Mouse (Mus musculus) limb, embryonic 11.5 days (tissue): ENCODE results near the gene Ptprcap. TPM values are rescaled to one million over a fixed set of nuclear protein-coding genes. Genes with fewer than 3 reads are reported as not detected.

Source experiments
- ATAC-seq: fragments of 200-750 bp; cut with Nextera tagmentation; 2 replicates; pipeline ENCODE4 v1.8.0; 2017; ENCODE audit warnings: low read depth; ENCODE audit not compliant: insufficient number of reproducible peaks, low FRiP score, low TSS enrichment
- DNase-seq: peaks from one replicate; pipeline ENCODE4 v3.0.0-alpha.2; 2015; ENCODE audit warnings: low spot score
- H3K27ac ChIP-seq: fragments of 300-500 bp; sonication (generic); replicated peaks from 2 replicates; pipeline ENCODE4 v1.5.1; 2014; ENCODE audit warnings: low read depth, mild to moderate bottlenecking, low read length
- H3K27me3 ChIP-seq: fragments of 300-500 bp; sonication (generic); 2 replicates; pipeline ENCODE4 v1.6.1; 2014; ENCODE audit warnings: mild to moderate bottlenecking, low read length, mixed read lengths; ENCODE audit not compliant: control insufficient read depth, insufficient read depth
- H3K36me3 ChIP-seq: fragments of 300-500 bp; sonication (generic); 2 replicates; pipeline ENCODE4 v1.6.1; 2014; ENCODE audit warnings: mild to moderate bottlenecking, low read length, moderate library complexity, mixed read lengths; ENCODE audit not compliant: control insufficient read depth, insufficient read depth
- H3K4me1 ChIP-seq: fragments of 300-500 bp; sonication (generic); 2 replicates; pipeline ENCODE4 v1.6.1; 2014; ENCODE audit warnings: low read length, mixed read lengths; ENCODE audit not compliant: control insufficient read depth, insufficient read depth
- H3K4me2 ChIP-seq: fragments of 300-500 bp; sonication (generic); 2 replicates; pipeline ENCODE4 v1.6.1; 2014; ENCODE audit warnings: low read depth, mild to moderate bottlenecking, moderate library complexity; ENCODE audit not compliant: severe bottlenecking
- H3K4me3 ChIP-seq: fragments of 300-500 bp; sonication (generic); 2 replicates; pipeline ENCODE4 v1.5.1; 2014; ENCODE audit warnings: low read depth, low read length
- H3K9ac ChIP-seq: fragments of 300-500 bp; sonication (generic); 2 replicates; pipeline ENCODE4 v1.6.1; 2014; ENCODE audit warnings: mild to moderate bottlenecking, low read length
- H3K9me3 ChIP-seq: fragments of 300-500 bp; sonication (generic); 2 replicates; pipeline ENCODE4 v1.6.1; 2016; ENCODE audit warnings: low read length; ENCODE audit not compliant: control insufficient read depth
- WGBS: fragments of 180-500 bp; shearing (Covaris S2); extraction: QIAGEN DNeasy Blood & Tissue Kit; methylation state at CpG from one replicate; pipeline ENCODE4 v1.1.7; 2014; 5-methylcytosine and 5-hydroxymethylcytosine counted together
- polyA plus RNA-seq: library from polyadenylated mRNA; unstranded; fragments of >200 nt; fragmentation: Nextera tagmentation; extraction: Ambion mirVana; gene quantifications from 2 replicates; pipeline ENCODE4 v1.2.1, GENCODE M21; 2014

Ptprcap gene
- polyA plus RNA-seq, 1 experiment from 2014 or later: 1.5 TPM

DNA sequence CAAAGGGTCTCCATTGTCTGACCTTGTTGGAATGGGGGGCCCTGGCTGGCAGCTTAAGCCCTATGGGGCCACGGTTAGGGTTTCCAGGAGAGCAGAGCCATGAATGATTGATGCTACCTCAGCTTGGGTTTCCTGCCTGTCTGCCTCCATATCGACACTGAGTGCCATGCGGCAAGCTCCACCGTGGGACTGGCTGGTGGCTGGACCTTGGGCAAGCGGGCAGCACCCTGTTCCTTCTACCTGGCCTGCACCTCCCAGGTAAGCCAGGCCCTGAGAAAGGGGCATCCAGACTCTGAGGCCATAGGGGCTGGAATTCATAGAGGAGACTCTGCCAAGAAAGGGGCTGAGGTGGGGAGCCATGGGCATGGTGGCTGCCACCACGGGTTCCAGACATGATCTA, 13.3 kb upstream of the Ptprcap start:
- Histone ChIP-seq H3K27me3 (no peaks in the 10 kb centered on the region), H3K36me3 (no peaks in the 10 kb centered on the region), H3K9me3 (no peaks in the 10 kb centered on the region), H3K27ac (no peak overlapping the region), H3K4me1 (no peaks in the 10 kb centered on the region), H3K4me2 (no peak overlapping the region), H3K9ac (no peak overlapping the region), H3K4me3 (no peak overlapping the region)
- ATAC-seq (no peak), DNase-seq (no peak)
- 82% methylated on average over 6 of the region's 6 CpGs for WGBS

DNA sequence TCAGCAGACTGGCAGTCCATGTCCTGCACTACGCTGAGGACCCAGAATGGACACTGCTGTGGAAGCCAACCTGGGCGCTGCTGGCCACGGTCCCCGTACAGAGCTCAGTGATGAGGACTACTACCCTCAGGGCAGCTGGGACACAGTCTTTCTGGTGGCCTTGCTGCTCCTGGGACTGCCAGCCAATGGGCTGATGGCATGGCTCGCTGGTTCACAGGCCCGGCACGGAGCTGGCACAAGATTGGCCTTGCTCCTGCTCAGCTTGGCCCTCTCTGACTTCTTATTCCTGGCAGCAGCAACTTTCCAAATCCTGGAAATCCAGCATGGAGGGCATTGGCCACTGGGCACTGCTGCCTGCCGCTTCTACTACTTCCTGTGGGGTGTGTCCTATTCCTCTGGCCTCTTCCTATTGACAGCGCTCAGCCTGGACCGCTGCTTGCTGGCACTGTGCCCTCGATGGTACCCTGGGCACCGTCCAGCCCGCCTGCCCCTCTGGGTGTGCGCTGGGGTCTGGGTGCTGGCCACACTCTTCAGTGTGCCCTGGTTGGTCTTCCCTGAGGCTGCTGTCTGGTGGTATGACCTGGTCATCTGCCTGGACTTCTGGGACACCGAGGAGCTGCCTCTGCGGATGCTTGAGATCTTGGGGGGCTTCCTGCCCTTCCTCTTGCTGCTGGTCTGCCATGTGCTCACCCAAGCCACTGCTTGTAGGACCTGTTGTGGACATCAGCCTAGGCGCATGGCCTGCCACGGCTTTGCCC, 10.8 kb upstream of the Ptprcap start:
- ATAC-seq (no peak), DNase-seq (no peak)
- Histone ChIP-seq H3K36me3 (no peaks in the 10 kb centered on the region), H3K9ac (no peak overlapping the region), H3K4me3 (no peak overlapping the region), H3K9me3 (no peaks in the 10 kb centered on the region), H3K4me1 (0 out of 2 replicates have a peak, but pooled peaks cover under 1% of the 10 kb centered on the region), H3K4me2 (no peak overlapping the region), H3K27me3 (no peaks in the 10 kb centered on the region), H3K27ac (no peak overlapping the region)
- 91% methylated on average over 18 of the region's 18 CpGs for WGBS

DNA sequence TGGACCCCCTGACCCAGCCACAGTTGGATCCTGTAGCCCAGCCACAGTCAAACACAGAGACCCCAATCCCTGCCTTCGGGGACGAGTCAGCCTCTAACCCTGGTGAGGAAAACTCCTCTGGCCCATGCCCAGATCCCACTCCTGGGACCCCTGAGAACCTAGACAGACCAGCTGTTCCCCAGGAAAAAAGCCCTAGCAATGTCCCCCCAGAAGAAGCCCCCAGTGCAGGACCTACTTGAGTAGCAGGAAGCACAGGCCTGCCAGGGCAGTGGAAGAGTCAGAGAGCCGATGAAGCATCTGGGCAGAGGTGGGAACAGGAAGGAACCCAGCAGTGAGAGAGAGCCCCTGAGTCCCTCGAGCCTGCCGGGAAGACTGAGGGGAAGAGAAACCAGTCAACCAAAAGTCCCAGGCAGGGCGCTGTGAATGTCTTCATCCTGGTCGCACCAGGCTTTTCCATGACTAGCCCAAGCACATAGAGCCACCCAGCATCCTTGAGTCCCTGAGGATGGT, 9.6 kb upstream of the Ptprcap start, which contains the start of gene Cabp4:
TSS of gene Cabp4 (minus strand) at position 275 of the 510 bp plus-strand sequence.
- no peak within 1 kb of the TSS for H3K4me2 ChIP-seq
- H3K9me3 ChIP-seq: no peaks in the 10 kb centered on the region
- no peak within 1 kb of the TSS for H3K27ac ChIP-seq
- DNase-seq: no peak
- no peaks in the 10 kb centered on the region for H3K36me3 ChIP-seq
- no peak for ATAC-seq
- peaks cover 7% of the 10 kb centered on the region for H3K4me1 ChIP-seq
- WGBS: 87% methylated on average over 7 of the region's 7 CpGs
- H3K4me3 ChIP-seq: no peak within 1 kb of the TSS
- H3K9ac ChIP-seq: no peak within 1 kb of the TSS
- no peaks in the 10 kb centered on the region for H3K27me3 ChIP-seq

DNA sequence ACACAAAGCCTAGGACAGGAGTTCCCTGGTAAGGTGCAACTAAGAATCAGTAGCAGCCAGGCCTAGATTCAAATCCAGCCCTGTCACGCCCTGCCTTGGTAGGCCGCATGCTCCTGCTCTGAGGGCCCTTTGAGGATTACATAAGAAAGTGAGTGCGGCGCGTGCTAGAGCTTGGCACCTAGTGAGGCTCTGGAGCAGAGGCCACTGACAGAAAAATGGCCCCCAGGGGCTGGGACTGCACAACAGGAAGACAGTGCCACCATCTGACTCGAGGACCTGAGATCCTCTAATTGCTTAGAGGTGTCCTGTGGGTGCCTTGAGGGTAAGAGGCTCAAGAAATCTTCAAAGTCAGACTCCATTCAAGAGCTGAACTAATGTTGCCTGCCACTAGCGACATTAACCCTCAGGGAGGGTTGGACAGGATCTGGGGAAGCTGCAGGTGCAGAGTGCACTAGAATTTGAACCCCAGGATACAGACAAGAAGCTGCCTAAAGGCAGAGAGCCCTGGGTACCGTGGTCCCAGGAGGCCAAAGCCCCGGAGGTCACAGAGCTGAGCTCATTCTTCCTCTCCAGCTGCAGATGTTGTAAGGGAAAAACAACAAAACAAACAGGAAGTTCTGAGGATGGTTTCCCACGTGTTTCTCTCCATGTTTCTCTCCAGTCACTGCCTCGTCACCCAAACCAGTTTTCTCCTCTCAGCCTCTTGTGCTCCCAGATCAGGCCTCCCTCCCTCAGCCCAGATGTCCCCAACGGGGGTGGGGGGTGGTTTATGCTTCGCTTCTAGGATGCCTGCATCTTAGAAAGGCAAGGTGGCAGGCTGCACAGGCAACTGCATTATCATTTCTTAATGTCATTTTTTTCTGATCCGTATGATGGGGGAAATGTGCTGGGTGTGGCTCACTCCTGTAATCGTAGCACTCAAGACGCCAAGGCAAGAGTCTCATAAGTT, 8.6 kb upstream of the Ptprcap start:
- 85% methylated on average over 16 of the region's 16 CpGs for WGBS
- Histone ChIP-seq H3K4me1 (peaks cover 15% of the 10 kb centered on the region), H3K27ac (no peak overlapping the region), H3K36me3 (no peaks in the 10 kb centered on the region), H3K9ac (no peak overlapping the region), H3K4me2 (no peak overlapping the region), H3K4me3 (no peak overlapping the region), H3K9me3 (no peaks in the 10 kb centered on the region), H3K27me3 (no peaks in the 10 kb centered on the region)
- DNase-seq: no peak
- no peak for ATAC-seq

DNA sequence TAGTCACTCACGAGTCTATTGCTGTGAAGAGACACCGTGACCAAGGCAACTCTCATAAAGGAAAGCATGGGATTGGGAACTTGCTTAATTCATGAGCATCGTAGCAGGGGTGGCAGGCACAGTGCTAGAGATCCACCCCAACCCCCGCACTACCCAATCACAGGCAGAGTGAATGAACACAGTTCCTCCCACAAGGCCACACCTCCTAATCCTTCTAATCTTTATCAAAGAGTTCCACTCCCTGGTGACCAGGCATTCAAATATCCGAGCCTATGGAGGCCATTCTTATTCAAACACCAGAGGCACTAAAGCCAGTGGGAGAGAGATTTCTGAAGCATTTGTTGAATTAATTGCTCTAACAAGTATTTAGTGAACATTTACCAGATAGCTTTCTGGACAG, 7.5 kb upstream of the Ptprcap start:
- H3K4me2 ChIP-seq: no peak overlapping the region

DNA sequence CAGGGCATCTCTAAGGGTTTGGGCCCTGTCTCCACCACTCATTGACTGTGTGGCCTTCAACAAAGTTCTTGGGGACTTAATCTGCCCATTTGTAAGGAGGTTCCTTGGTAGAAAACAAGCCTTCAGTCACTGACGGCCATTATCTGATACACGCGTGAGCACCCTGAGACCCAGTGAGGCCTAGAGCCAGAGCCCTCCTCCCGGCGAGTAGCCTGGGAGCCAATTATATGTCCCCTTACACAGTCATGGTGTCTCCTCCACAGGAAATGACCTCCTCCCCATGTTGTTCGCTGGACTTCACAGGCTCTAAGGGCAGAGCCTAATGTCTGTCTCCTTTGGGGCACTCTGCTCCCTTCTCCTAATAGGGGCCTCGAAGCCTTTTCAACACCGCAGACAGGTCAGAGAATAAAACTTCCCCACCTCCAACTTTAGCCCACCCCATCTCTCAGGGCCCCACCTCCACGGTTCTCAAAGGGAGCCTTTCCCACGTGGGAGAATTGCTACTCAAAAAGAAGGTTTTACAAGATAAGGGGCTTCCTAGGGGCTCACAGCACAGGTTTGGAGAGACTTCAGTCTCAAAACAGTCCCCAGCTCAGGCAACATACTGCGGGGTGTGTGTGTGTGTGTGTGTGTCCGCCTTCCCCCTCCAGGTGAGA, 6.9 kb upstream of the Ptprcap start:
- no peak overlapping the region for H3K9ac ChIP-seq
- ATAC-seq (no peak), DNase-seq (no peak)
- H3K4me2 ChIP-seq: no peak overlapping the region
- peaks cover 15% of the 10 kb centered on the region for H3K4me1 ChIP-seq
- no peak overlapping the region for H3K4me3 ChIP-seq
- 62% methylated on average over 12 of the region's 12 CpGs for WGBS
- no peaks in the 10 kb centered on the region for H3K27me3 ChIP-seq
- H3K36me3 ChIP-seq: peaks cover 8% of the 10 kb centered on the region
- no peaks in the 10 kb centered on the region for H3K9me3 ChIP-seq
- no peak overlapping the region for H3K27ac ChIP-seq

More for the DNA sequence above, 7.5 kb upstream of the Ptprcap start:
- Histone ChIP-seq H3K9me3 (no peaks in the 10 kb centered on the region), H3K27ac (no peak overlapping the region), H3K27me3 (no peaks in the 10 kb centered on the region), H3K9ac (no peak overlapping the region), H3K36me3 (peaks cover 3% of the 10 kb centered on the region), H3K4me3 (no peak overlapping the region), H3K4me1 (peaks cover 15% of the 10 kb centered on the region)
- ATAC-seq (no peak), DNase-seq (no peak)
- 92% methylated on average over 5 of the region's 5 CpGs for WGBS

DNA sequence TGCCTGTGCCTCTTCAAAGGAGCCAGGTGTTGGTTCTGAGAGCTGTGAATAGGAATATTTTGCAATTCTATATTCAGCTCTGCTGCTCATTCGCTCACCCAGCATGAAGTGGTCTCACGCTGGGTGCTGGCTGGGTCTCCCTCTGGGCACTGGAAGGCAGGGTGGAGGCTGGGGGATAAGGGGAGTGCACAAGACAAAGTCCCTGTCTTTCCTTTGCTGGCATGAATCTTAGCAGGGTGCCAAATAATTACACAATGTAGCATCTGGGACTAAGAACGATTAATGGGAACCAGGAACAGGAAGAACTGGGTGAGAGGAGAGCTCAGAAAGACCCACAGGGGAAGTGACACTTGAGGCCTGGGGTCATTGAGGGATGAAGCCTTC, 6.4 kb upstream of the Ptprcap start:
- no peak overlapping the region for H3K4me3 ChIP-seq
- ATAC-seq (no peak), DNase-seq (no peak)
- peaks cover 10% of the 10 kb centered on the region for H3K36me3 ChIP-seq
- H3K9me3 ChIP-seq: no peaks in the 10 kb centered on the region
- H3K27ac ChIP-seq: no peak overlapping the region
- no peak overlapping the region for H3K9ac ChIP-seq
- H3K4me1 ChIP-seq: peaks cover 15% of the 10 kb centered on the region
- H3K4me2 ChIP-seq: no peak overlapping the region
- H3K27me3 ChIP-seq: no peaks in the 10 kb centered on the region
- 60% methylated on average over 3 of the region's 3 CpGs for WGBS
